Mouse (Mus musculus) ES-Bruce4 (cell line): ENCODE data around the gene Med16. TPM values are rescaled to one million over a fixed set of nuclear protein-coding genes. Genes with fewer than 3 reads are reported as not detected.

Experiments used
- H3K27ac ChIP-seq: 2 replicates; pipeline ENCODE4 v1.5.1; 2012; ENCODE audit warnings: low read length, inconsistent platforms; ENCODE audit not compliant: insufficient read depth
- H3K27me3 ChIP-seq: 2 replicates; pipeline ENCODE4 v1.6.1; 2012; ENCODE audit warnings: mild to moderate bottlenecking, low read length, inconsistent platforms; ENCODE audit not compliant: control insufficient read depth, poor library complexity, insufficient read depth, severe bottlenecking
- H3K36me3 ChIP-seq: 2 replicates; pipeline ENCODE4 v1.6.1; 2012; ENCODE audit warnings: inconsistent platforms, mild to moderate bottlenecking, low read length, moderate library complexity; ENCODE audit not compliant: control insufficient read depth, poor library complexity, insufficient read depth, severe bottlenecking
- H3K4me1 ChIP-seq: one replicate; pipeline ENCODE4 v1.8.1; 2011; ENCODE audit warnings: low read length; ENCODE audit not compliant: control insufficient read depth, insufficient read depth
- H3K4me3 ChIP-seq: 2 replicates; pipeline ENCODE4 v1.5.1; 2011; ENCODE audit warnings: low read depth, mild to moderate bottlenecking, low read length
- H3K9ac ChIP-seq: 2 replicates; pipeline ENCODE4 v1.6.1; 2012; ENCODE audit warnings: low read depth, mild to moderate bottlenecking, inconsistent platforms; ENCODE audit not compliant: poor library complexity, severe bottlenecking
- H3K9me3 ChIP-seq: replicated peaks from 2 replicates; pipeline ENCODE4 v1.6.1; 2012; ENCODE audit warnings: mild to moderate bottlenecking, low read length, inconsistent platforms; ENCODE audit not compliant: control insufficient read depth, poor library complexity, insufficient read depth, severe bottlenecking
- CTCF ChIP-seq: IDR thresholded peaks from one replicate; pipeline ENCODE4 v1.8.1; 2011; ENCODE audit warnings: low read depth, low read length
- EP300 ChIP-seq: IDR thresholded peaks from 2 replicates; pipeline ENCODE4 v1.6.1; 2011; ENCODE audit warnings: low read depth, low read length; ENCODE audit not compliant: insufficient read depth
- POLR2A ChIP-seq: IDR thresholded peaks from one replicate; pipeline ENCODE4 v1.8.1; 2011; ENCODE audit warnings: low read length; ENCODE audit not compliant: insufficient read depth
- polyA plus RNA-seq: library from polyadenylated mRNA; stranded (reverse); fragments of >200 nt; gene quantifications from 2 replicates; pipeline ENCODE4 v1.2.4, GENCODE M21; 2011; ENCODE audit warnings: low read depth; ENCODE audit not compliant: missing spikeins, insufficient read depth, insufficient read length

The Med16 gene
- polyA plus RNA-seq, 1 experiment, result 17.5 TPM

GRCm38 (mm10) chr10:79942988-79943387 is 34.3 kb upstream of the Med16 start:
- H3K9me3 ChIP-seq, result no peaks in the 10 kb centered on the region
- no peak overlapping the region for H3K9ac ChIP-seq
- TF ChIP-seq EP300 (no peak), CTCF (no peak), POLR2A (no peak)
- peaks cover 1% of the 10 kb centered on the region for H3K4me1 ChIP-seq
- H3K36me3 ChIP-seq, result no peaks in the 10 kb centered on the region
- H3K27me3 ChIP-seq, result no peaks in the 10 kb centered on the region
- no peak overlapping the region for H3K27ac ChIP-seq
- no peak overlapping the region for H3K4me3 ChIP-seq

GRCm38 (mm10) chr10:79940749-79941148 is 32.0 kb upstream of the Med16 start:
- Histone ChIP-seq H3K4me3 (no peak overlapping the region), H3K27ac (no peak overlapping the region), H3K36me3 (no peaks in the 10 kb centered on the region), H3K9me3 (no peaks in the 10 kb centered on the region), H3K27me3 (no peaks in the 10 kb centered on the region), H3K4me1 (peaks cover 1% of the 10 kb centered on the region), H3K9ac (no peak overlapping the region)
- TF ChIP-seq POLR2A (no peak), CTCF (no peak), EP300 (no peak)

- no peak overlapping the region for H3K4me3 ChIP-seq
- TF ChIP-seq EP300 (no peak), CTCF (no peak), POLR2A (no peak)
- no peaks in the 10 kb centered on the region for H3K9me3 ChIP-seq
- no peak overlapping the region for H3K9ac ChIP-seq
- no peak overlapping the region for H3K27ac ChIP-seq
- no peaks in the 10 kb centered on the region for H3K27me3 ChIP-seq
- no peaks in the 10 kb centered on the region for H3K36me3 ChIP-seq
- no peaks in the 10 kb centered on the region for H3K4me1 ChIP-seq
These were observed 29.2 kb upstream of the Med16 start for GRCm38 (mm10) chr10:79937775-79938526.

GRCm38 (mm10) chr10:79936911-79937441 is 28.3 kb upstream of the Med16 start:
- H3K9me3 ChIP-seq, result no peaks in the 10 kb centered on the region
- no peak overlapping the region for H3K4me3 ChIP-seq
- H3K36me3 ChIP-seq, result no peaks in the 10 kb centered on the region
- H3K27ac ChIP-seq, result no peak overlapping the region
- H3K9ac ChIP-seq, result no peak overlapping the region
- TF ChIP-seq POLR2A (no peak), CTCF (no peak), EP300 (no peak)
- H3K4me1 ChIP-seq, result no peaks in the 10 kb centered on the region
- no peaks in the 10 kb centered on the region for H3K27me3 ChIP-seq

GRCm38 (mm10) chr10:79936284-79936910 is 27.7 kb upstream of the Med16 start:
- Histone ChIP-seq H3K4me3 (no peak overlapping the region), H3K27me3 (no peaks in the 10 kb centered on the region), H3K9me3 (no peaks in the 10 kb centered on the region), H3K9ac (no peak overlapping the region), H3K4me1 (no peaks in the 10 kb centered on the region), H3K27ac (no peak overlapping the region), H3K36me3 (no peaks in the 10 kb centered on the region)
- TF ChIP-seq POLR2A, result no peak
- no peak for TF ChIP-seq CTCF
